Mouse (Mus musculus): Measurements from ENCODE around the gene Itih5. TPM values are rescaled to one million over a fixed set of nuclear protein-coding genes. Genes with fewer than 3 reads are reported as not detected.

Itih5 gene
- polyA plus RNA-seq, 1 experiment from 2014 or later, result 1.4 TPM

DNA sequence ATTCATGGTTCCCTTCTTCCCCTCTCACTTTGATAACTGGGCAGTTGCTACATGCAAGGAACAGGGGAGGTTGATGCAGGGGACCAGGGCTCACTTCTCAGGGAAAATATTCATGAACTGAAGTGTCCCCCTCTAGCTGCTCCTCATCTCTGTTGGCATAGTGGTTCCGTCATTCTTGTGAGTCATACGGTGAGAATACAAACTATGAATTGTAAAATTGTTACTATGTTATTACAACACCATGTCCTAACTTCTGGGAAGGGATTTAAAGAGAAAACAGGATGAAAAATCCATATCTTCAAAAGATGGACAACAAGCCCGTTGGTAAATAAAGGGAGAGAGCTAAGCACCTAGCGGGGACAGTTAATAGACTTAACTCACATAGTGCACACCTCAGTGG is 22.1 kb upstream of the Itih5 start, which contains the start of gene Itih2:
Itih2 (minus strand) TSS at position 101 of the 400 bp plus-strand sequence.
- no peak for ATAC-seq (ENCODE audit: low read depth)
- WGBS, result 95% methylated on average over 4 of the region's 4 CpGs

DNA sequence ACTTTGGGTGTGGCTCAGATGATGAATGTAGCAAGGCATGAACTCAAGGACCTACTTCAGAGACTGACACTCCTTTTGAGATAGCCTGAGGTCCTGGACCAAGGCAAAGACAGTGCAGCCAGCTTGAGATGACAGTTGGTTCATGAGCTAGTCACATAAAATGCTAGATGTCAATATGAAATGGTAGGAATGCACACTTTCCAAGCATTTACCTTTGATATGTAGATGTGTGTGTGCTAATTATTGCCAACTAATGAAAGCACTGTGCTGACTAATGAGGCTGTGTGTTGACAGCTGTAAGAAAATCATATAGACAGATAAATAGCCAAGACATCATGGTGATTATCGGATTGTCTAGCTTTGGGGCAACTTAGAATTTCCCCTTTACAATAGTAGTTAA is 21.2 kb upstream of the Itih5 start:
- no peaks in the 10 kb centered on the region for H3K27me3 ChIP-seq (ENCODE audit: control insufficient read depth, insufficient read depth, low read length)
- H3K4me1 ChIP-seq (ENCODE audit: control insufficient read depth, insufficient read depth, low read length), result no peaks in the 10 kb centered on the region
- 91% methylated on average over 1 of the region's 1 CpGs for WGBS
- no peak overlapping the region for H3K9ac ChIP-seq (replicated peaks; ENCODE audit: low read depth, low read length)
- no peaks in the 10 kb centered on the region for H3K9me3 ChIP-seq (ENCODE audit: control insufficient read depth, low read length)
- H3K36me3 ChIP-seq (ENCODE audit: control insufficient read depth, insufficient read depth, low read length), result no peaks in the 10 kb centered on the region
- no peak for ATAC-seq (ENCODE audit: low read depth)
- H3K4me3 ChIP-seq (ENCODE audit: low read depth, low read length), result no peak overlapping the region
- H3K4me2 ChIP-seq (ENCODE audit: low read depth, low read length), result no peak overlapping the region
- no peak overlapping the region for H3K27ac ChIP-seq (ENCODE audit: low read depth, low read length)

More for the DNA sequence above, 22.1 kb upstream of the Itih5 start, which contains the start of gene Itih2:
- no peak within 1 kb of the TSS for H3K4me3 ChIP-seq (ENCODE audit: low read depth, low read length)
- H3K4me2 ChIP-seq (ENCODE audit: low read depth, low read length), result no peak within 1 kb of the TSS
- H3K27me3 ChIP-seq (ENCODE audit: control insufficient read depth, insufficient read depth, low read length), result no peaks in the 10 kb centered on the region
- no peak within 1 kb of the TSS for H3K9ac ChIP-seq (replicated peaks; ENCODE audit: low read depth, low read length)
- no peak within 1 kb of the TSS for H3K27ac ChIP-seq (ENCODE audit: low read depth, low read length)
- H3K4me1 ChIP-seq (ENCODE audit: control insufficient read depth, insufficient read depth, low read length), result no peaks in the 10 kb centered on the region
- H3K36me3 ChIP-seq (ENCODE audit: control insufficient read depth, insufficient read depth, low read length), result no peaks in the 10 kb centered on the region
- no peaks in the 10 kb centered on the region for H3K9me3 ChIP-seq (ENCODE audit: control insufficient read depth, low read length)

DNA sequence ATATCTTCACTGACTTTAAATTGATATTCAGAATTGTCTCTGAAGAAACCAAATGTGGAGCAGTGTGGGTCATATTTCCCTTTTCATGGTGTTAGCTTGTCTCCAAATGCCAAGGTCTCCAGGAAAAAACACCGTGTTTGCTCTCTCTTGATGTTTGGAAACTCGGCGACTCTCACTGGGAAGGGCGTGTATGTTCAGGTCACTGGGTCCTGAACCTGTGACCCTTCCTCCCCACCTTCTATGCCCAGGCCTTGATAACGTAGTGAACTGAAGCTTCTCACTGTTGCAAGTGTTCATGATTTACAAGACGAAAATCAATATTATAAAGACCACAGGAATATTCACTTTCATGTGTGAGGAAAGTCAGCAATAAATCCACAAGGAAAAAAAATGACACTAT is 19.4 kb upstream of the Itih5 start:
- no peak for ATAC-seq (ENCODE audit: low read depth)
- H3K9ac ChIP-seq (replicated peaks; ENCODE audit: low read depth, low read length), result no peak overlapping the region
- H3K36me3 ChIP-seq (ENCODE audit: control insufficient read depth, insufficient read depth, low read length), result no peaks in the 10 kb centered on the region
- no peak overlapping the region for H3K4me3 ChIP-seq (ENCODE audit: low read depth, low read length)
- no peaks in the 10 kb centered on the region for H3K27me3 ChIP-seq (ENCODE audit: control insufficient read depth, insufficient read depth, low read length)
- H3K9me3 ChIP-seq (ENCODE audit: control insufficient read depth, low read length), result no peaks in the 10 kb centered on the region
- 76% methylated on average over 6 of the region's 6 CpGs for WGBS
- no peaks in the 10 kb centered on the region for H3K4me1 ChIP-seq (ENCODE audit: control insufficient read depth, insufficient read depth, low read length)
- no peak overlapping the region for H3K27ac ChIP-seq (ENCODE audit: low read depth, low read length)
- H3K4me2 ChIP-seq (ENCODE audit: low read depth, low read length), result no peak overlapping the region

DNA sequence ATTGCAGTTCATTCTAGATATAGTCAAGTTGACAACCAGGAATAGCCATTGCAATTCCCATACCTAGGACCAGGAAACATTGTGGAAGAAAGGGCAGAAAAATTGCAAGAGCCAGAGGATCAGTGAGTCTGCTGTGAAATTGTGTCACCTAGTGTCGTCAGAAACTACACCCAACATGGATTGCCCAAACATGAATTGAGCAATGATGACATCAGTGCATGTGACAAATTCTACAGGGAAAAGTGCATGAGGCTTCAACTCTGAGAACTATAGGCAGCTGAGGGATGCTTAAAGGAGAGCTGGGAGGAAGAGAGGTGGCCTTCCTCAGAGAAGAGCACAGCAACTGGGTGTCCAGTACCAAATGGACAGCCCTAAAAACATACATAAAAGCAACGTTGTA is 16.1 kb upstream of the Itih5 start:
- no peak for ATAC-seq (ENCODE audit: low read depth)

DNA sequence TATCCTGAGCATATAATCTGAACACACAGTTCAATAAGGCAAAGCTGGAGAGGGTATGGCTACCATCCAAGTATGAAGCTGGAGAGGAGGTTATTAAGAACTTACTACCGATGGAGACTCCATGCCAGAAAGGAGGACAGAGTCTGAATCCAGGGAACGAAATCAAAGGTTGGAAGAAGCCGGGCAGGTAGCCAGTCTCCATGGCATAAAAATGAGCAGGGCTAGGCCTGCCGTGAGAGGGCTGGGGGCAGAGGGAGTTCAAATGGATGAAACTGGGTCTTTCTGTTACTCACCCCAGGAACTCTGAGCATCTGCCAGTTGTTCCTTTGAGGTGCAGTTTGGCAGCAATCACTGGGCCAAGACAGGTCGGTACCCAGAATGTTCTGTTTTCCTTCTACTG is 12.9 kb upstream of the Itih5 start:
- WGBS, result 80% methylated on average over 5 of the region's 5 CpGs
- H3K9me3 ChIP-seq (ENCODE audit: control insufficient read depth, low read length), result no peaks in the 10 kb centered on the region
- no peaks in the 10 kb centered on the region for H3K27me3 ChIP-seq (ENCODE audit: control insufficient read depth, insufficient read depth, low read length)
- no peak overlapping the region for H3K27ac ChIP-seq (ENCODE audit: low read depth, low read length)
- H3K36me3 ChIP-seq (ENCODE audit: control insufficient read depth, insufficient read depth, low read length), result no peaks in the 10 kb centered on the region
- H3K4me3 ChIP-seq (ENCODE audit: low read depth, low read length), result no peak overlapping the region
- no peaks in the 10 kb centered on the region for H3K4me1 ChIP-seq (ENCODE audit: control insufficient read depth, insufficient read depth, low read length)
- H3K4me2 ChIP-seq (ENCODE audit: low read depth, low read length), result no peak overlapping the region
- ATAC-seq (ENCODE audit: low read depth), result no peak
- H3K9ac ChIP-seq (replicated peaks; ENCODE audit: low read depth, low read length), result no peak overlapping the region

More for the DNA sequence above, 16.1 kb upstream of the Itih5 start:
- no peaks in the 10 kb centered on the region for H3K4me1 ChIP-seq (ENCODE audit: control insufficient read depth, insufficient read depth, low read length)
- no peak overlapping the region for H3K4me2 ChIP-seq (ENCODE audit: low read depth, low read length)
- WGBS, result 87% methylated on average over 2 of the region's 2 CpGs
- no peaks in the 10 kb centered on the region for H3K36me3 ChIP-seq (ENCODE audit: control insufficient read depth, insufficient read depth, low read length)
- no peak overlapping the region for H3K27ac ChIP-seq (ENCODE audit: low read depth, low read length)
- H3K9ac ChIP-seq (replicated peaks; ENCODE audit: low read depth, low read length), result no peak overlapping the region
- no peak overlapping the region for H3K4me3 ChIP-seq (ENCODE audit: low read depth, low read length)
- no peaks in the 10 kb centered on the region for H3K27me3 ChIP-seq (ENCODE audit: control insufficient read depth, insufficient read depth, low read length)
- H3K9me3 ChIP-seq (ENCODE audit: control insufficient read depth, low read length), result no peaks in the 10 kb centered on the region

DNA sequence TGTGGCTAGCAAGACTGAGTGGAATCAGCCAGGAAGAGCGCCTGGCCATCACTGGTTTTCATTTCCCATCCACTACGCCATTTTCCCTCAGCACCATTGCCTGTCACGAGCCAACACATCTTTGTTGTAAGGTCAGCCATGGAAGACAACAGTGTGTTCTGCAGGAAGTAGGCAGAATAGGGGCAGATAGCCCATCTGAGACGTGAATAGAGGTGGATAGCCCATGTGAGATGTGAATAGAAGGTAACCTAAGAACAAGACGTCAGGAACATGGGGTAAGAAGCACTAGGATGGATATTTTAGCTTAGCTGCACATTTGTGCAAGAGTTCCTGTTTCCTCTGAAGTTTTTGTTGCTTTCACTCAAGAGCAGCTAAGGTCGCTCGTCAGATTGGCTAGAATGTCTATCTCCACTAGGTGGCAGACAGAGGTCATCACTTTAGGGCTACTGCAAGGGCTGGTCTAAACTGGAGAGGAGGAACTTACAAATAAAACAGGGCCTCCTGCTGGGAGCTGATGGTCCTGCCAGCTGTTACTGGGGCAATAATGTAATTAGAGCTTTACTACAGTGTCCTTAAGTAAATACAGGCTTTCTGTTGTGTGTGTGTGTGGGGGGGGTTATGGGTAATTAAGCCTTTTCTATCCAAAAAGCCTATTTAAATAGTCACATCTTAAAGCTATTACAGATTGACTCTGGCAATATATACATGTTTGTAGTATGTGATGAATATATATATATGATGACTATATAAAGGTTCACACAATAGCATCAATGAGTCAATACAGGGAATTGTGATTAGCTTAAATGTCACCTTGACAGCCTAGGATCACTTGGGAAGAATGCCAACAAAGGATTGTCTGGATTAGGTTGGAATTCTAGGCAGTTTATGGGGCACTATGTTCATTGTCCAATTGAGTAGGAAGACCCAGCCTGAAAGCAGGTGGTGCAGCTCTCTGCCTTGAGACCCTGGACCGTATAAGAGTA is 10.6 kb upstream of the Itih5 start:
- H3K27me3 ChIP-seq (ENCODE audit: control insufficient read depth, insufficient read depth, low read length), result no peaks in the 10 kb centered on the region
- no peaks in the 10 kb centered on the region for H3K9me3 ChIP-seq (ENCODE audit: control insufficient read depth, low read length)
- H3K4me2 ChIP-seq (ENCODE audit: low read depth, low read length), result no peak overlapping the region
- H3K9ac ChIP-seq (replicated peaks; ENCODE audit: low read depth, low read length), result no peak overlapping the region
- no peak overlapping the region for H3K27ac ChIP-seq (ENCODE audit: low read depth, low read length)
- no peak overlapping the region for H3K4me3 ChIP-seq (ENCODE audit: low read depth, low read length)
- peak; percentile 91; the same call in 1 of the 2 replicates for ATAC-seq (ENCODE audit: low read depth)
- H3K36me3 ChIP-seq (ENCODE audit: control insufficient read depth, insufficient read depth, low read length), result no peaks in the 10 kb centered on the region
- H3K4me1 ChIP-seq (ENCODE audit: control insufficient read depth, insufficient read depth, low read length), result no peaks in the 10 kb centered on the region
- WGBS, result 30% methylated on average over 8 of the region's 8 CpGs

DNA sequence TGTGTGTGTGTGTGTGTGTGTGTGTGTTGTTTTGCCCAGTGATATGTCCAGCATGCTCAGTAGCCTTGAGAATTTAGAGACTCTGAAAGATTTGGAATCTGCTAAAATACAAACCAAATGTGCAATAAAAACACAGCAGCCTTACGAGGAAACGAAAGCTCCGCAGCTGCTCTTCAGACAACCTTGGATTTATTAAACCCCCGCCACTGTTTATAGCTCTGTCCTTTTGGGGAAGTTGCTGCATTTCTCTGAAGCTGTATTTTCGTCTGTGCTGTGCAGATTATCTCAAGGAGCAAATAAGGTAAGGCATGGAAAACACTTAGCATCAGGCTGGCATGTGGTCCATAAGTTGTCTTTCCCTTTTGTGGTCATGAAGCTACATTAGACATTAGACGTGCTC is 7.9 kb upstream of the Itih5 start:
- no peak overlapping the region for H3K4me3 ChIP-seq (ENCODE audit: low read depth, low read length)
- no peaks in the 10 kb centered on the region for H3K27me3 ChIP-seq (ENCODE audit: control insufficient read depth, insufficient read depth, low read length)
- WGBS, result 56% methylated on average over 6 of the region's 6 CpGs
- H3K36me3 ChIP-seq (ENCODE audit: control insufficient read depth, insufficient read depth, low read length), result no peaks in the 10 kb centered on the region
- H3K4me2 ChIP-seq (ENCODE audit: low read depth, low read length), result no peak overlapping the region
- no peaks in the 10 kb centered on the region for H3K9me3 ChIP-seq (ENCODE audit: control insufficient read depth, low read length)
- H3K9ac ChIP-seq (replicated peaks; ENCODE audit: low read depth, low read length), result no peak overlapping the region
- ATAC-seq (ENCODE audit: low read depth), result no peak
- H3K4me1 ChIP-seq (ENCODE audit: control insufficient read depth, insufficient read depth, low read length), result no peaks in the 10 kb centered on the region
- H3K27ac ChIP-seq (ENCODE audit: low read depth, low read length), result no peak overlapping the region

DNA sequence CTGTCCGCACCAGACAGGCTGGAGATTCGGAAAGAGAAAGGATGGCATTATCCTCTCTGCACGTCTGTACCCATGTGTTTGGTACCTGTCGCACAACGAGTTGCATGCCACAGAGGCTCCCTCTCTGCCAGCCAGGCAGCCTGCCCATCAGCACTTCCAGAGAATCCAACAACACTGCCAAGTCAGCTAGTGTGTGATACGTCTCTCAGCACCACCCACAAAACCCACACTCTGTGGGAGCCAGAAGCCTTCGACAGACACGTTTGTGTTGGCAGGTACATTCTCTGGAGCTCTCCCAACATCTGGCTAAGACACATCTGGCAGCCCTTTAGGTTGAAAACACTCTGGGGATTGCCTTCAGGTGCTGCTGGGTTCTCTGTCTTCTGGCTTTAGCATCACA is 6.2 kb upstream of the Itih5 start:
- Histone ChIP-seq H3K9ac (replicated peaks; ENCODE audit: low read depth, low read length) (no peak overlapping the region), H3K27me3 (ENCODE audit: control insufficient read depth, insufficient read depth, low read length) (no peaks in the 10 kb centered on the region), H3K36me3 (ENCODE audit: control insufficient read depth, insufficient read depth, low read length) (no peaks in the 10 kb centered on the region), H3K4me1 (ENCODE audit: control insufficient read depth, insufficient read depth, low read length) (no peaks in the 10 kb centered on the region), H3K4me3 (ENCODE audit: low read depth, low read length) (no peak overlapping the region), H3K9me3 (ENCODE audit: control insufficient read depth, low read length) (no peaks in the 10 kb centered on the region), H3K27ac (ENCODE audit: low read depth, low read length) (no peak overlapping the region), H3K4me2 (ENCODE audit: low read depth, low read length) (no peak overlapping the region)
- 82% methylated on average over 8 of the region's 8 CpGs for WGBS
- no peak for ATAC-seq (ENCODE audit: low read depth)

DNA sequence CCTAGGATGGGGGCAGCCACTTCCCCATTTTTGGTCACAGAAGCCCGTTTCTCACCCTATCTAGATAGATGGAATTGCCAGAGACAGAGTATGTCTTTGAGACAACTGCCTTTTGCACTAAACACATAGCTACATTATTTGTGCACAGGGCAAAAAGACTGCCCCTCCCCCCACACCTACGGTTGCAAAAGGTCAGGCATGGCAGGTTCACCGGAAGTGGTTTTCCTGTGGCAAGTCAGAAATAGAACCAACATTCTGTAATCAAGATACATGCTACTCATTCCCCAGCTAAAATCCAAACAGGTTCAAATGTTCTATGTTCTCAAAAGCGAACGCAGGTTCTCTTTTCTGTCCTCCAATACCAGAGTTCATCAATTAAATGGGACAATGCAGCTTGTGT is 781 bp upstream of the Itih5 start:
- H3K9ac ChIP-seq (replicated peaks; ENCODE audit: low read depth, low read length), result no peak overlapping the region
- H3K27ac ChIP-seq (ENCODE audit: low read depth, low read length), result no peak overlapping the region
- H3K4me1 ChIP-seq (ENCODE audit: control insufficient read depth, insufficient read depth, low read length), result no peaks in the 10 kb centered on the region
- H3K27me3 ChIP-seq (ENCODE audit: control insufficient read depth, insufficient read depth, low read length), result no peaks in the 10 kb centered on the region
- no peak for ATAC-seq (ENCODE audit: low read depth)
- H3K36me3 ChIP-seq (ENCODE audit: control insufficient read depth, insufficient read depth, low read length), result no peaks in the 10 kb centered on the region
- H3K4me2 ChIP-seq (ENCODE audit: low read depth, low read length), result no peak overlapping the region
- no peaks in the 10 kb centered on the region for H3K9me3 ChIP-seq (ENCODE audit: control insufficient read depth, low read length)
- 75% methylated on average over 5 of the region's 5 CpGs for WGBS
- H3K4me3 ChIP-seq (ENCODE audit: low read depth, low read length), result no peak overlapping the region
